Mouse (Mus musculus) gastrocnemius, adult 18-20 months (tissue): Measurements from ENCODE around the gene Camk2b. TPM values are rescaled to one million over a fixed set of nuclear protein-coding genes. Genes with fewer than 3 reads are reported as not detected.

Experiments
- DNase-seq: peaks from one replicate; pipeline ENCODE4 v3.0.0; 2021; ENCODE audit warnings: low spot score
- total RNA-seq, 2 experiments: library from RNA; stranded (reverse); gene quantifications; 2 replicates each; pipeline ENCODE4 v1.2.3; 2021

Gene Camk2b
- total RNA-seq, 2 experiments from 2014 or later = 149 to 185 TPM

DNA sequence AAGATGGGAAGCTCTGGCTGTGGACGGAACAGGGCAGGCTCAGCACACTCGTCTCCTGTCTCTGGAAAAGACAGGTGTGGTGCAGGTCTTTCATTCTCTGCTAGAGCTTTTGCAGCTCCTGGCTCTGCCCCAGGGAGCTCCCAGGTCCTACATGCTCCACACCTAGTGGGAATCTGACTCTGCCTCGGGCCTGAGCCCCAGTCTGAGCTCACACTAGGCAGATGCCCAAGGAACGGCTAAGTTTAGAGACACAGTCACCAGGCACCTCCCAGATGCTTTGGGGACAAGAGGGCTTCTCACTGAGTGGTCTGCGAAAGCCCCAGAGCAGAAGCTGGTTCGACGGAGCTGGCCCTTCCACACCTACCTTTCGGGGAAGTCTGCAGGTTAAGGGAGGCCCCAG is 12.8 kb downstream of the Camk2b start:
- peak; percentile 84 for DNase-seq

DNA sequence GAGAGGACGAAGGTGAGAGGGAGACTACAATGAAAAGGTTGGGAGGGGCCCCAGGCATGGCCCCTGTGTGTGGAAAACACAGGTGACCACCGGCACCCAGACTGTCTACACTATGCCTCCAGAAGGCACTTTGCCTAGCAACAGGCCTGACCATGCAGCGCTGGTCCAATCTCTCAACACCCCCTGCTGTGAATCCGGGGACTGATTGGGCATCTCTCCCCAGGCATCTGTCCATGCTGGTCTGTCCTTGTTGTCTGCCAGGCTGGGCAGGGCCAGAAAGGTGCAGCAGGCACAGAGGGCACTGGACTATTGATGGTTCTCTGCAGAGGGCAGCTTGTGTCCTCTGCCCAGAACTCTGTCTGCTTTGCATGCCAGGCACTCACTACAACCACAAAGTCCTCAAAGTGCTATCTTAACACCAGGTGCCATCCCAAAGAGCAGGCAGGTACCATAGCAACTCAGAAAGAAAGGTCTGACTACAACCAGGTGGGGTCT is 16.0 kb downstream of the Camk2b start:
- no peak for DNase-seq

DNA sequence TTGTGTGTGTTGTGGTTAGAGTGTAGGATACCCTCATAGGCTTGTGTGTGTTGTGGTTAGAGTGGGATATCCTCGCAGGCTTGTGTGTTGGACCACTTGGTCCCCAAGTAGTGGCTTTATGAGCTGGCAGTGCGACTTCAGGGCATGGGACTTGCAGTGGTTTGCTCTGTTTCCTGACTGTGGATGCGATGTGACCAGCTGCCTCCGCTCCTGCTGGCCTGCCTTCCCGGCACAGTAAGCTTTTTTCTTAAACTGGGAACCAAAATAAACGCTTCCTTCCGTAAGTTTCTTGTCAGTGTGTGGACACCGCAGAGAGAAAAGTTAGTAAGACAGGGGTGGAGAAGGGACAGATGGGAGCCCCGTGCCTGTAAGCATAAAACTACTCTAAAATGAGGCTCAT is 18.0 kb downstream of the Camk2b start:
- no peak for DNase-seq

GRCm38 (mm10) chr11:6038929-6039328 is 27.2 kb downstream of the Camk2b start:
- DNase-seq = no peak

GRCm38 (mm10) chr11:6037686-6038085 is 28.5 kb downstream of the Camk2b start:
- DNase-seq = peak; percentile 61

DNA sequence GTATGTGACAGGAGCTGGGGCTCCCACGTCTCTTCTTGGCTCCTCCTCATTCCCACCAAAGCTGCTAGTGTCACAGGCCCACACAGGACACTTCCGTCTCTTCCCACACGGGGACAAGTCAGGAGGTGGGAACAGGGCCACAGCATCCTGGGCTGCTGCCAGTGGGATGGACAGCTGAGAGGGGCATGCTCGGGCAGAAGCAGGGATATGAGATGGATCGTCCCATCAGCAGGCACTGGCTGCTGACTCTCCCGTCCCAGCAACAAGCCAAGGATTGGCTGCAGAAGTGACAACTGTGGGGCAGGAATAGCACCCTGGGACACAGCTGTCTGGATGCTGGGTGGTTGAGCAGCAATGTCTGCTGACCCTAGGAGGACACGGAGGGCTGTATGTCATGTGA is 29.0 kb downstream of the Camk2b start:
- DNase-seq = peak; percentile 78

DNA sequence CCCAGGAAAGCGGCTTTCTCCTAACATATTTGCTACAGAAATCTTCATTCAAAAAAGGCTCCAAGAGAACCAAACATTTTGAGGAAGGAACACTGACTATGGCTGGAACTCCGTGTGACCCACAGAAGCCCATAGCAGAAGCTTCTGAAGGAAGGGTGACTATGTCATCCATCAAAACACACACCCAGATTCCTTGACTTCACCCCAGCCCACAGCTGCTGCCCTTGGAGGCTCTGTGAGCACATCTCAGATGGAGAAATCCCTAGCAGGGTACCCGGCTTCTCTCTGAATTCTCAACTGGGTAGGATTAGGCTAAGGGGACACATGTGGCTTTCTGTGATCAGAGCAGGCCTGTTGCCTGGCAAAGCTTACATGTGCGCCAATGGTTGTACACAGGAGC is 29.7 kb downstream of the Camk2b start:
- no peak for DNase-seq

- no peak for DNase-seq
These were observed 30.6 kb downstream of the Camk2b start for GRCm38 (mm10) chr11:6035521-6035920.

GRCm38 (mm10) chr11:6034740-6035139 is 31.4 kb downstream of the Camk2b start:
- no peak for DNase-seq

- no peak for DNase-seq
These were observed 32.4 kb downstream of the Camk2b start for GRCm38 (mm10) chr11:6033801-6034200.

GRCm38 (mm10) chr11:6033147-6033546 is 33.0 kb downstream of the Camk2b start:
- peak; percentile 69 for DNase-seq

DNA sequence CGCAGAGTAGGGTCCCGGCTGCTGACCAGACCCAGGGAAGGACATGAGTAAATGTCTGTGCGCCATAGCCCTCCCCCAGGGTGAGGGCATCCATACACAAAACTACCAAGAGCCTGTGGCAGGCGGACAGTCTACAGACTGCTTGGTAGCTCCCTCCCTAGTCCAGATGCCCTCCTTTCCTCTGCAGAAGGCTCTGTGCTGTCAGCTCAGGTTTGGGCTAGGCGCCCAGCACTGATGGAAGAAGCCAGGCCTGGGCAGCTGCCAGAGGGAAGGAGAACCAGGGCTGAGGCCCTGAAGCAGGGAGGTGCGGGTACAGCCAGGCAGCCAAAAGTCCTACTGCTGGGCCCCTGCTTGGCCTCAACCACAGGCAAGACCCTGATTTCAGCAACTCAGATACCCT is 35.5 kb downstream of the Camk2b start:
- DNase-seq = peak; percentile 89

DNA sequence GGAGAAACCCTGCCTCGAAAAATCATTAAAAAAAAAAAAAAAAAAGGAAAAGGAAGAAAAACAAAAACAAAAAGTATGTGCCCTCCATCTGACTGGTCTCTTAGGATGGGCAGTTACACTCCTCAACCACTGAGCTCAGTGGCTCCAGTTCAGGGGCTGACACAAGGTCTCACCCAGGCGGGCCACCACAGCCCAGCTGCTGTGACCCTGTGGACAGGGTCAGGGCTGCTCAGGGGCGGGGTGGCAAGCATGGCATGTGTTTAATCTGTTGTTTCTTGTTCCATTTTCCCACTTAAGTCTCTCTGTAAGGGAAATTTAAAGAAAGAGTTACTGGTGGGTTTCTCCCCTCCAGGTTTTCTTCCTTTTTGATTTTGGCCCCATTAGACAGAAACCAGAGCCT is 36.4 kb downstream of the Camk2b start:
- no peak for DNase-seq

- DNase-seq = peak; percentile 49
These were observed 37.3 kb downstream of the Camk2b start for GRCm38 (mm10) chr11:6028911-6029310.

DNA sequence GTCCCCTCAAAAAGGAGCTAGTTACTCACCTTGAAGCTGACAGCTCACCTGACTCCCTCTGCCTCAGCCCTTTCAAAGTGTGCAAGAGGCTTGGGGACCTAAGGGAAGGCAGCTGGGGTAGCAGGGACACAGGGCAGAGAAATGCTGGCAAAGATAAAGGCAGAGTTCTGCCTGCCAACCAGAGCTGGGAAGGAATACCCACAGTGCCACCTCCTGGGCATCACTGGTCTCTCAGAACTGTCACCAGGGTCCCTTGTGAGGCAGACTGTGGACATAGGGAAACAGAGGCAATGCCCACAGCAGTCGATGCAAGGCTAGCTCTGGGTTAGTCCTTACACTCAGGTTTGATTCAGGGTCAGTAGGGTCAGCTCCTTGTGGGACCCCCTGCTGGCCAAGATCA is 39.8 kb downstream of the Camk2b start:
- DNase-seq = peak; percentile 69

DNA sequence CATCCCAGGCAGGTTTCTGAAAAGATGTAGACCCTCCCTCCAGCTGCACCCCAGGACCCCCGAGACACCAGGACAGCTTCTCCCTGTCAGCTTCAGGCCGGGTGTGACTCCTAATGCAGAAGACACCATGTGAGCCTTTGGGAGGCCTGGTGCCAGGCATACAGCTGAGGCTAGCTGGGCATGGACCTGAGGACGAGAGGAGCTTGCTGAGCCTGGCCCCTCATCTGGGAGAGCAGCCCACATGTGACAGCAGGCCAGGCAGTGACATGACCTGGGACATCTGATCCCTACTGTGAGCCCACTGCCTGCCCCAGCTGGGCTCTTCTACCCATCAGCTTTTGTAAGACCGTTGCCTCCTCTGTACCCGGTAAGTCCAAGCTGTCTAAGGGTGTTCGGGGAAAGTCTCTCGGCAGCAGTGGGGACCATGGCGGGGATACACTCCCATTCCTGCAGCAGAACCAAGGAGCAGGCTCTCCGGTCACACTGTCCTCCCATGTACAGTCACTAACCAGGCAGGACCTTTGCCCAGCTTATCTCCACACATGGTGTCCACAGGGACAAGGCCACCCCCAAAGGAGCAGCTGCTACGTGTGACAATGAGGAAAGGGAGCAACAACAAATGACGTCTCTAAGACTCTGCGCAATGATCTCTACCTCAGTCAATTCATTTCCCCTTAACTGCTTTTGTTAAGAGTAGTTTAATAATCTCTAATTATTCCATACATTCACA is 41.1 kb downstream of the Camk2b start:
- DNase-seq = peak; percentile 65

GRCm38 (mm10) chr11:6020897-6021839 is 45.0 kb downstream of the Camk2b start:
- no peak for DNase-seq

DNA sequence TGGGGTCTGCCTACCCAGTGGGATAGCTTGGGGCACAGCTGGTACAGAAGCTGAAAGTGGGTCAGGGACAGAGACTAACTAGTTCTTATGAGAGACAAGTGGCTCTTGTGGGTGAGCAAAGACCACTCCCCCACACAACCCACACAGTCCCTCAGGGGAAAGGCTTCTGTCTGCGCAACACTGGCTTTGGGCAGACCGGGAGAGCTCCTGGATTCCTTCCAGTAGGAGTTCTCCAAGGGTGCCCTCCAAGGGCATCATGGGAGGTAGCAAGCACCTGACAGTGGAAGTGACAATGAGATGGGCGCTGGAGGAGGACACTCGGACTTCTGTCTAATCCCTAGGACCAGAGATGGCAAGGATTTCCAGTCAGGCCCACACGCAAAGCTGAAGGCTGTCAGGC is 45.8 kb downstream of the Camk2b start:
- DNase-seq = no peak

GRCm38 (mm10) chr11:6018218-6019010 is 47.7 kb downstream of the Camk2b start:
- DNase-seq = no peak

DNA sequence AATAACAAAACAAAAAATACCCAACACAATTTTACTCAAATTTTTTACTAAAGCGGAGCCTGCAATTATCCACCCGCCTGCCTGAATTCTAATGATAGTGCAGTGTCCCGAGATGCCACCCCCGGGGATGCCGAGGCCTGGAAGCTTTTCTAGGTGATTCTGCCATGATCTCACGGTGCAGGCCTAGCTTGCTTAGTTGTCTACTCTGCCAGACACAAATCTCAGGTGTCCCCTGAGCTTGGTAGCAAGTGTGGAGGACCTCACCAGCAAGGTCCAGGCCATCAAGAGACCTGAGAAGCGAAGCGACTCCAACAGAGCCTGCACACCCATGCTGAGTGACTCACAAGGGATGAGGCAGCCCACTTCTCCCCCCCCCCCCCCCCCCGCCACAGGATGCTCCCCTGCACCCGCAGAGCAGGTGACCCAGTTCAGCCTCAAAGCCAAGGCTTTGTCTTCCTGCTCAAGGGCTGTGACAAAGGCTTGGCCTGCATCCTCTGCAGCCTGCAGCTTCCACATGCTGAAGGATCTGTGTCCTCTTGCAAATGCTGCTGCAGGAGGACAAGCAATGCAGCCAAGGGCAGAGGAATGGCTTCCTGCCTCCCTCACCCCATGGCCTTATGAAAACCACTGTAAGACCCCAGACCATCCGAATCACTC is 48.5 kb downstream of the Camk2b start:
- DNase-seq = no peak

GRCm38 (mm10) chr11:6016797-6017395 is 49.3 kb downstream of the Camk2b start:
- DNase-seq = no peak
